Mouse (Mus musculus) embryo, embryonic 10.5 days (tissue): ENCODE measurements at regions not wholly inside any gene's neighbourhood (a gene's known extent, or its start where the extent isn't known, plus 50 kb on each side); places are given as distances from the start of the nearest gene placed in this dataset.
A peak's percentile ranks its signal among the peaks of the same experiment; 100 is the strongest.

ENCODE experiments used
- DNase-seq: peaks from one replicate; pipeline ENCODE4 v3.0.0-alpha.2; 2015; ENCODE audit warnings: low spot score

- no peak for DNase-seq
Measured at GRCm38 (mm10) chr4:84805431-84805830, 78.7 kb upstream of the Cntln start.

- DNase-seq: peak; percentile 38
Measured at GRCm38 (mm10) chr4:84793156-84793919, 90.8 kb upstream of the Cntln start.

- DNase-seq: no peak
Measured at GRCm38 (mm10) chr4:84786583-84786982, 97.5 kb upstream of the Cntln start.

GRCm38 (mm10) chr4:84768161-84768560 lies 93.1 kb upstream of the Bnc2 start:
- DNase-seq: peak; percentile 46

- DNase-seq: peak; percentile 19
Measured at GRCm38 (mm10) chr4:84766708-84767425, 91.8 kb upstream of the Bnc2 start.

GRCm38 (mm10) chr4:84757172-84757571 lies 82.1 kb upstream of the Bnc2 start:
- DNase-seq: no peak

GRCm38 (mm10) chr4:84752613-84753185 lies 77.6 kb upstream of the Bnc2 start:
- no peak for DNase-seq

- DNase-seq: peak; percentile 69
Measured at GRCm38 (mm10) chr4:84741301-84741700, 66.2 kb upstream of the Bnc2 start.

GRCm38 (mm10) chr4:84740816-84741215 lies 65.7 kb upstream of the Bnc2 start:
- no peak for DNase-seq
